Mouse (Mus musculus) right cerebral cortex, adult 18-20 months (tissue): ENCODE measurements around the gene Gtpbp4.
"Not testable (repeated sequence)": the region's sequence is repeated elsewhere in the genome, so short reads cannot be mapped to it uniquely, and the experiment has no call there.

Source experiments
- DNase-seq: peaks from one replicate; pipeline ENCODE4 v3.0.0; 2022; ENCODE audit warnings: mixed read lengths

Gene Gtpbp4

GRCm38 (mm10) chr13:8972369-8972768, 23.5 kb downstream of the Gtpbp4 start:
- DNase-seq = no peak

- DNase-seq = no peak
These were observed 28.1 kb downstream of the Gtpbp4 start for GRCm38 (mm10) chr13:8967742-8968141.

GRCm38 (mm10) chr13:8965224-8965623, 30.7 kb downstream of the Gtpbp4 start:
- DNase-seq = no peak

- not testable (repeated sequence) for DNase-seq
These were observed 33.6 kb downstream of the Gtpbp4 start for GRCm38 (mm10) chr13:8962266-8962665.

- DNase-seq = not testable (repeated sequence)
These were observed 34.6 kb downstream of the Gtpbp4 start for GRCm38 (mm10) chr13:8961128-8961888.

- not testable (repeated sequence) for DNase-seq
These were observed 36.3 kb downstream of the Gtpbp4 start for GRCm38 (mm10) chr13:8959554-8959953.

GRCm38 (mm10) chr13:8959058-8959457, 36.8 kb downstream of the Gtpbp4 start:
- not testable (repeated sequence) for DNase-seq

GRCm38 (mm10) chr13:8956873-8957272, 39.0 kb downstream of the Gtpbp4 start:
- not testable (repeated sequence) for DNase-seq

GRCm38 (mm10) chr13:8955127-8955526, 40.8 kb downstream of the Gtpbp4 start:
- not testable (repeated sequence) for DNase-seq

- not testable (repeated sequence) for DNase-seq
These were observed 43.3 kb downstream of the Gtpbp4 start, which contains the start of gene Idi2 for GRCm38 (mm10) chr13:8952563-8952962. Idi2 (plus strand) TSS chr13:8952863.

GRCm38 (mm10) chr13:8948131-8948530, 47.8 kb downstream of the Gtpbp4 start, which contains the start of gene Gm9745:
Gm9745 (minus strand) TSS chr13:8948231.
- not testable (repeated sequence) for DNase-seq

GRCm38 (mm10) chr13:8943828-8944227, 52.1 kb downstream of the Gtpbp4 start:
- not testable (repeated sequence) for DNase-seq

- not testable (repeated sequence) for DNase-seq
These were observed 54.2 kb downstream of the Gtpbp4 start for GRCm38 (mm10) chr13:8941701-8942100.

GRCm38 (mm10) chr13:8941110-8941509, 54.8 kb downstream of the Gtpbp4 start:
- not testable (repeated sequence) for DNase-seq

GRCm38 (mm10) chr13:8937611-8938140, 58.2 kb downstream of the Gtpbp4 start:
- DNase-seq = not testable (repeated sequence)

- no peak for DNase-seq
These were observed 62.4 kb downstream of the Gtpbp4 start for GRCm38 (mm10) chr13:8933499-8933898.
